Mouse (Mus musculus) lung, postnatal 14 days (tissue): ENCODE data around the gene Evi2.

Experiments used
- DNase-seq: peaks from one replicate; pipeline ENCODE4 v3.0.0; 2021

Gene Evi2

DNA sequence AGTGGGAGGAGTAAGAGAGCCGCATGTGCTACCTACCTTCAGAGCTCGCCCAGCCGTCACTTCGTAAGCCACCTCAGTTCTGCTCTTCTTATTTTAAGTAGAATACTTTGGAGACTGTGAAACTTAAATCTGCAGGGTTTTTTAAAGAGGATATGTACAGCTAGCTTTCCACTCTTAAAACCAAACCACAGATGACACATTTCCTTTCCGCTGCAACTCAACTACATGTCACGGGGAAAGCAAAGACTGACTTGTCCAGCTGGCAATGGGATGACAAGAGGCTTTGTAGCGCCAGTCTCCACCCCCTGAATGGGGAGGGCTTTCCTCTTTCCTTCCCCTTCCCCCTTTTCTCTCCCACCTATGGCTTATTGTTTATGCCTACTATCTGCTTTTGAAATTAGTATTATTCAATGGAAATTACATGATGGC lies at the start of gene Evi2, which contains the start of gene Evi2a:
Gene Evi2 (minus strand): TSS at position 257 of the 429 bp plus-strand sequence.
Gene Evi2a (minus strand): TSS at position 277 of the 429 bp plus-strand sequence.
- peak; percentile 18 for DNase-seq

- peak; percentile 85 for DNase-seq
Observed at GRCm38 (mm10) chr11:79577741-79578140, 47.4 kb upstream of the Evi2 start.

DNA sequence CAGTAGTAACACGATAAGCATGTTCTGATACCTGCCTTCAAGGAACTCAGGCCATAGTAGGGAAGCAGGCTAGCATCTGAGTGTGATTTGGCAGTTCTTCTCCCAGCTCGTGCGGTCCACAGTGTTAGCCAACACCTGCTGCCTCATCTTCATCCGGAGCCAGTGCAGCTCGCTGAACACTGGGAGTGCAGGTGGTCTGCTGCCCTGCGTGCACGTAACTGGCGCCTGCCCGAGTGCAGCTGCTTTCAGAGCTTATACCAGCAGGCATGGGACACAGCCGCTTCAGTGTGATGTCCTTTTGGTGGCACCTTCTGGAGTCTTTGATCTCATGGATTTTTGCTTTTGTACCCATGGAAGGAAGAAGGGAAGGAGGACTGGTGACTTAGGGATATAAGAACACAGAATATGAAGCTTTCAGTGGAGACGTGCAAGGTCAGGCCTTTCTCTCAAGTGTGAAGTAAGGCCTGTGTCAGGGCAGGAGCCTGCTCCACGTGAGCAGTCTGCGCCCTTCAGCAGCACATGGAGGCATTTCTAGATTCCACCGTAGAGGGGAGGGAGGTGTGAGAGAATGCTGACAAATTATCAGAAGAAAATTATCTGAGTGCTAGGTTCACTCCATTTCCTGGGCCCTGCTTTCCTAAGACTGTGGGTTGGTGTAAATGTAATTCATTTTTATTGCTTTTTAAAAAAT lies 45.1 kb upstream of the Evi2 start:
- no peak for DNase-seq

DNA sequence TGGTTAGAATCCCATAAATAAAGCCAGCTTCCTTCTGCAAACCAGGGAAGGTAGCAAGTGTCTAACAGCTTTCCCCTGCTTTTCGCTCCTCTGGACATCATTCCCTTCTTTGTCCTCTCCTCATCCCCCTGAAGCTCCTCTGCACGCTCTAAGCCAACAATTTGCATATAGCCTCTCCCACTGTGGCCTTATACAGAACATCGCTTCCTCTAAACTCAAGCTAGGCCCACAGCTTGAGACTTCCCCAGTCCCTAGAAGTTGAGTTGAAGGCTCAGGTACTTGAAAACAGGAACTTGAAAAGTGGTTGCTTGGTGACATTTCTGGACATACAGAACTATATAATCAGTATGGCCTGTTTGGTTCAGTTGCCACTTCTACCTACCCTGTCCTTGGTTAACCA lies 43.4 kb upstream of the Evi2 start:
- no peak for DNase-seq

DNA sequence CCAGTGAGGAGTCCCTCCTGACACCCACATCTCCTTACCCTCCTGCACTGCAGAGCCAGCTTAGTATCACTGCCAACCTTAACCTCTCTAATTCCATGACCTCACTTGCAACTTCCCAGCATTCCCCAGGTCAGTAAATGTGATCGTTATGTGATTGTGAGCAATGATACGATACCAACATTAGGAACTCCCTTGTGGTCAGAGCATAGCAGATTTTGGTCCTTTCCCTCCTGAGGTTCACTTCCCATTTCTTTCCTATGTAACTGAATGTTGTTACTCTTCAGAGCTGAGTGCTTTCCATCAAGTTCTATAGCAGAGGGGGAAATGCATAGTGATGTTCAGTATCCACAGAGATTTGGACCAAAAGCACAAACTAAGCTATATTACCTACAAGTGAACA lies 39.9 kb upstream of the Evi2 start:
- DNase-seq: no peak

DNA sequence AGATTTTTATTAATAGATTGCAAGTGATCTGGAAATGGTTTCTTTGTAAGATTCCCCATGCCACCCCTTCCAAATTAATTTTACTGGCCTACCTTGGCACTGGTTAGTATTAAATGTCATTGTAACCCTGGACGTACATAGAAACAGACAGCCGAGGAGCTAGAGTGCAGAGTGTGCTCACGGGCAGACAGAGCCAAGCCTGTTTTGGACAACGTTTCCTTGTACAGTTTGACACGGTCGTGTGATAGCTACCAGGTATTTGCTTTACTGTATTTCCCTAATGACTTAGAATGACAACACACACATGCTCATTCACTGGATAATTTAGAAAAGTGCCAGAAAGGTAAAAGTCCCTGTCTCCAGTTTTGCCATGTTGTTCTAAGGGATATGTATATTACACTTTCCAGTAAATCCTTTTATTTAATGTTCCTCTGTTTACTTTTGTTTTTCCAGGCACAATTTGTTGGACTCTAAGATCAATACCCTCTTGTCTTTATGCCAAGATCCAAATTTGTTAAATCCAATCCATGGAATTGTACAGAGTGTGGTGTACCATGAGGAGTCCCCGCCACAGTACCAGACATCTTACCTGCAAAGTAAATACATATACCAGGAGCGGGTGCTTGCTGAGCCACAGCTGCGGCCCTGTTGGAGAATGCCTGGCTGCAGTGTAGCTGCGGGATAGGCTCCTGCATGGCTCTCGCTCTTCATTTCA lies 38.0 kb upstream of the Evi2 start:
- no peak for DNase-seq

- no peak for DNase-seq
Observed at GRCm38 (mm10) chr11:79566947-79567346, 36.6 kb upstream of the Evi2 start.

GRCm38 (mm10) chr11:79563493-79563892 lies 33.1 kb upstream of the Evi2 start:
- no peak for DNase-seq

DNA sequence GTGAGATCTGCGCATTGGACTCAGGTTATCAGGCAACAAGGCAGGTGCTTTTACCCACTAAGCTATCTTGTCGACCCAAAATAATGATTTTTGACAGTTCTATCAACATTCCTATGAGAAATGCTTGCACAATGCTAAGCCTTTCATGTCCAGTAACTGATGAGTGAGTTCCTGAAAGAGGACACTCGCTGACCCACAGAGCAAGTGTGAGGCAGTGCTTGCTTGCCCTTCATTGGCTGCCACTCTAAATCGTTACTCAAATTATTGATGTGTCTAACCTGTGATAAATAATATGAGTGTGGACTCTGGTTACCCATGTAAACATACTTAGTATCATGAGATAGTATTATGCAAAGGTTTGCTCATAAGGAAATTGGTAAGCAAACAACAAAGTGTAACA lies 30.1 kb upstream of the Evi2 start:
- no peak for DNase-seq

- no peak for DNase-seq
Observed at GRCm38 (mm10) chr11:79552622-79553021, 22.2 kb upstream of the Evi2 start.

DNA sequence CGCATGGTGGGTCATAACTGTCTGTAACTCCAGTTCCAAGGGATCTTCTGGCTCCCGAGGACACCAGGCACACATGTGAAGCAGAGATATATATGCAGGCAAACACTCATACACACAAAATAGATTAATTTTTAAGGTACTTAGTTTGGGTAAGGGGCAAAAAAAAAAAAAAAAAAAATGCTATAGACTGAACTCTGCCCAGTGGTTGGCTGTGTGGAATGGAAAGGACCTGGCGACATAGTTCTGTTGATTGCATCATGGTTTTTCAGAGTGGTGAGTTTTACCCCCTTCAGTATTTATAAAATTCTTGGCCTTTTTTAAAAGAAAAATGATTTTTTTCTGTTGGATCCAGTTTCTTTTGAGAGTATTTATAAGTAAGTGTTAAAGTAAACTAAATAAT lies 5.9 kb upstream of the Evi2 start:
- DNase-seq: no peak

DNA sequence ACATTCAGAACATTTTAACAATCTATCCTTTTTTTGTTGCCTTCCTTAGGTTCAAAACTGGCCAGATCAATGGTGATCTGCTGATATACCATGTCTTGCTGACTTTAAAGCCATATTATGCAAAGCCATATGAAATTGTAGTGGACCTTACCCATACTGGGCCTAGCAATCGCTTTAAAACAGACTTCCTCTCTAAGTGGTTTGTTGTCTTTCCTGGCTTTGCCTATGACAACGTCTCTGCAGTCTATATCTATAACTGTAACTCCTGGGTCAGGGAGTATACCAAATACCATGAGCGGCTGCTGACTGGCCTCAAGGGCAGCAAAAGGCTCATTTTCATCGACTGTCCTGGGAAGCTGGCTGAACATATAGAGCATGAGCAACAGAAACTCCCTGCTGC lies 5.2 kb upstream of the Evi2 start:
- DNase-seq: no peak

GRCm38 (mm10) chr11:79533950-79534690 lies 3.7 kb upstream of the Evi2 start:
- DNase-seq: peak; percentile 53

DNA sequence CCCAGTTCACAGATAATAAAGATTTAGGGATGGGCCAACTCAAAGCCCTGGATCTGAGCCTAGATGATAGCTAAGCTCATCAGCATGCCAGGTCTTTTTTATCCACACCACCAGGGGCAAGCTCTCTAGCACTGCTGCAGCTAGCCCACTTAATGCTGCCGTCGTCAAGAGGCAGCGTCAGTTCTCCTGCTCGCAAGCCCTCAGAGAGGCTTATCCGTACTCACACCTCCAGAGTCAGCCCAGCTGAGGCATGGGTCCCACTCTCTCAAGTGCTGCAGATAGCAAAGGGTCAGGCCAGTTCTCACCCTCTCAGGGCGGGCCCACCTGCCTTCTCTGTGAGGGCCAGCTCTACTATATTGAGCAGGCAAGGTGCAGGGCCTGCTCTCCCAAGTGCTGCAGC lies 2.9 kb upstream of the Evi2 start:
- no peak for DNase-seq

DNA sequence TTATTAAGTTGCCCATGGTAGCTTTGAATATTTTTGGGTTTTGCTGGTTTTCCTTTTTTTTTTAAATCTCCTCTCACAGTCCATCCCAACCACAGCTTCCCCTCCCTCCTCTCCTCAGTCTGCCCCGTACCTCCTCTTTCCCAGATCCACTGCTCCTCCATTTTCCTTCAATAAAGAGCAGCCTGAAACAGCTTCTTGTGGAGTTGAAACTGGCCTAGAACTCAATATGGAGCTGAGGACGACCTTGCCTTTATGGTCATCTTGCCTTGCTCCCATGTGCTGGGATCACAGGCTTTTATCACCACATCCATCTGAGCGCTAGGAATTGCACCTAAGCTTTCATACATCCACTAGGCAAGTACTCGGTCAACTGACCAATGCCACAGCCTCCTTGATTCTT lies 1.1 kb upstream of the Evi2 start:
- no peak for DNase-seq

DNA sequence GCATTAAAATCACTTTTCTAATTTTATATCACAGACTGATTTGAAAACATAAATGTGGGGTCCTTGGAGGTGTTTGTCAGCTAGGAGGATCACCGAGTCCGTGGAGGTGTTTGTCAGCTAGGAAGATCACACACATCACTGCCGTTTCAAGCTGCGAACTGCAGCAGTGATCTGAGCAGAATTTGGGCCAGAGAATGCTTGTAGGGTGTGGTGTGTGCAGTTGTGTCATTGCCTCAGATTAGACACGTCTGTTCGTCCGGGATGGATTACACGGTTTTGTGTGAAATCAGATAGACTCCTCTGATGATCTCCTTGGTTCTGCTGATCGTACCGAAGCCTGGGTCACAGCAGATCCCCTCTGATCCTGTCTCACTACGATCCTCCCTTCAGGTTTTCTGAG lies 385 bp upstream of the Evi2 start:
- no peak for DNase-seq

GRCm38 (mm10) chr11:79529736-79530135 lies 653 bp downstream of the Evi2 start:
- DNase-seq: no peak

DNA sequence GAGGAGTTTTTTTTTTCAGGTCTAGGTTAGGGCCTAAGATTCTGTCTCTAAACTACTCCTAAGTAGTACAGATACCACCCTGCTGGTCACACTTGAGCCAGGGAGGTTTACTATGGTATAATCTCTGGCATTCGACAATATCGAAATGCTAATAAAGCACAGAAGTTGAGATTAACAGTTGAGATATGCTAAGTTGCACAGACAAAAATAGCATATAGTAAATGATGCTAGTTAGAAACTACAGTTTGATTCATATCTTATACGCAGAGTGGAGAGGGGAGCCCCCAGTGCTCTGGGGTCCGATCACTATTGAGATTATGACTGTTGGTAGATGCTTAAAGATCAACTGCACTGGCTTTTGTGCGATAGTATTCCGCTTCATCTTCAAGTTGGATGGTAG lies 1.2 kb downstream of the Evi2 start:
- DNase-seq: no peak

DNA sequence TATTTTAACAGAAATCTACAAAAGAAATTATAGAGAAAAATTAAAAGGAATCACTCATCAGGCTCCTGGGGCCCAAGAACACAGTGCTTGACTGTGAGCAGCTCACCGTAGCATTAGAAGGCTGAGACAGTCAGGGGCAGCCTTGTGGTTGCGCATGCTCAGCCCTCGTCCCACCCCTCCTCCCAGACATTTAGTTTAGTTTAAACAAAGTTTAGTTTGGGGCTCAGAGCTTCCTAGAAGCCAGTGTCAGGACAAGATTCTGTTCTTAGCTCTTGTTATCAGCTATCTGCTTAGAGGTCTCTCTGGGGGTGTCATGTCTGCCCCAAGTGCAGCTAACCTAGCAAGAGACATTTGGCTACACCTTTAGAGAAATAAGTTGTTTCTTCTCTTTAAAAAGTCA lies 1.8 kb downstream of the Evi2 start:
- DNase-seq: no peak

DNA sequence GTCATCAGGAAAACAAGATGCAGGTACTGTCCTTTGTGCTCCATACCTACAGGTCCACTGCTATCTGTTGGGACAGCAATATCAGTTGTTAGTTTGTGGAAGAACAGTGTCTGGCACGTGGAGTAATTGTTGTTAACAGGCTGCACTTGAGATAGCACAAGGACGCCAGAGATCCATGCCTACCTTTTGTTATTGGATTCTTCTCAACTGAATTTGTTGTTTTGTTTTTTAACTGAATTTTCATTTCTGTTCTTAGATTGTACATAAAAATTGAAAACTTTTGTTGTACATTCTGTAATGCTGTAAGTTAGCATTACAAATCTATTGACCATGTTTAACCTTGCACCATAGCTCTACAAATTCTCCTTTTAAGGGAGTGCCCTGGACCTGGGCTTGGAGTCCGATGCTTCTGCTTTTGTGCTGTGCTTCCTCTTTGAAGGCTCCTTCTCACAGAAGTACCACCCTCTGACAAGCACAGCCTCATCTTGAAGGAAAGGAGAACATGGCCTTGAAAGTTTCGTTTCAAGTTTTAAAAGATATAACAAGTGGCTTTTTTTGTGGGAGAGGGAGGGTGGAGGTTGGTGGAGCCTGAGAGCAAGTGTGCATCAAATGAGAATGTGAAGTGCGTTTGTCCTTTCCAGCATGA lies 2.5 kb downstream of the Evi2 start:
- no peak for DNase-seq

DNA sequence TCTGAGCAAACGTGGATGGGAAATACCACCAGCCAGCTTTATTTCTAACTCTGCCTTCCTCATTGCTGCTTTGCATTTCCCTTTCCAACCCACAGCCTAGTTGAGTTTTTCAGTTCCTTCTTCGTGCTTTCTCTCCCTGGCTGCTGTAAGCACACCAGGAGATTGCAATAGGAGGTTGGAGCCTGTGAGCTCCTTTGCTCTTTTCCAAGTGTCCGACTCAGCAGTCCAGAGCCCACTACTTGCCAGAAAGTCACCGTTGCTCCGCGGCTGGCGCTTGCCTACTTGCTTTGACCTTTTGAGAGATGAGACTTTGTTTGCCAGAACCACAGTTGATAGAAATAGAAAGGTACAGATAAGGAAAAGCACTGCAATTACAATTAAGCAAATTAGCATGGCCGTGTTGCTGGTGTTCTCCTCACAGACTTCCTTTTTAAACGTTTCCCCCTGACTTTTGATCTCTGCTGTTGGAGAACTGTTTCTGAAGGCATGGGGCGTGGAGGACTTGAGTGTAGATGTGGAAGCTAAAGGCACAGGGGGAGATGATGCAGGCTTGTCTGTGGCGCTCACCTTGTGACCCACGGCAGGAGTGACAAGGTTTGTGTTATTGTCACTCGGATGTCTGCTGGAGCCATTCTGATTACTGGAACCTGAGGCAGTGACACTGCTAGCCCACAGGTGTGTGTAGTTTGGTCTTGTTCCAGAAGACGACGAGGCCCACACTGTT lies 3.2 kb downstream of the Evi2 start:
- DNase-seq: no peak

DNA sequence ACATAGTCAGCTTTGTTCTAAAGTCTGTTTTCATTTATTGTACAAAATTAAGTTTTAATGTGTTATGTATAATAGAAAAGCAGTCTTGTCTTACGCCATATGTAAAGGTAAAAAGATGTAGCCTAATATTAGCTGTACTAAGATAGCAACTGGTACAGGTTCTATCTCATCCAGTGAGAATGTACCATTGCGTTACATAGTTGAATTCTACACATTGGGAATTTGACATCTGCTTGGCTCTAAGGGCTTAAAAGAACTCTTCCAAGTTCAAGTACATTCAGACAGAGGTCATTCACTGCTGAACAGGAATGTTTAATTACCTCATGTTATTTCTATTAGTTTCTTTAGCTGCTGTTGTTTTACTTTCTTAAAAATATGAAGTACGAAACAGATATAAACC lies 3.8 kb downstream of the Evi2 start:
- no peak for DNase-seq

GRCm38 (mm10) chr11:79524310-79524575 lies 6.1 kb downstream of the Evi2 start:
- no peak for DNase-seq
